Mouse (Mus musculus) forebrain, embryonic 11.5 days (tissue): ENCODE measurements at regions not wholly inside any gene's neighbourhood (a gene's known extent, or its start where the extent isn't known, plus 50 kb on each side); places are given as distances from the start of the nearest gene placed in this dataset.

Source experiments
- ATAC-seq: fragments of 200-750 bp; cut with Nextera tagmentation; replicated peaks from 2 replicates; pipeline ENCODE4 v1.8.0; 2017; ENCODE audit warnings: moderate TSS enrichment; ENCODE audit not compliant: low FRiP score
- DNase-seq: peaks from one replicate; pipeline ENCODE4 v3.0.0-alpha.2; 2017; ENCODE audit warnings: low spot score
- H3K27ac ChIP-seq: fragments of 300-500 bp; sonication (generic); 2 replicates; pipeline ENCODE4 v1.5.1; 2014; ENCODE audit warnings: low read depth, low read length
- H3K27me3 ChIP-seq: fragments of 300-500 bp; sonication (generic); 2 replicates; pipeline ENCODE4 v1.6.1; 2014; ENCODE audit warnings: mild to moderate bottlenecking, low read length, mixed read lengths; ENCODE audit not compliant: control insufficient read depth, insufficient read depth
- H3K36me3 ChIP-seq: fragments of 300-500 bp; sonication (generic); 2 replicates; pipeline ENCODE4 v1.6.1; 2014; ENCODE audit warnings: mild to moderate bottlenecking, low read length, moderate library complexity, mixed read lengths; ENCODE audit not compliant: control insufficient read depth, insufficient read depth
- H3K4me1 ChIP-seq: fragments of 300-500 bp; sonication (generic); replicated peaks from 2 replicates; pipeline ENCODE4 v1.6.1; 2014; ENCODE audit warnings: low read length, mixed read lengths; ENCODE audit not compliant: control insufficient read depth, insufficient read depth
- H3K4me2 ChIP-seq: fragments of 300-500 bp; sonication (generic); 2 replicates; pipeline ENCODE4 v1.6.1; 2014; ENCODE audit warnings: low read depth, mild to moderate bottlenecking, low read length, moderate library complexity, mixed read lengths; ENCODE audit not compliant: severe bottlenecking
- H3K4me3 ChIP-seq: fragments of 300-500 bp; sonication (generic); 2 replicates; pipeline ENCODE4 v1.5.1; 2014; ENCODE audit warnings: low read depth, low read length
- H3K9ac ChIP-seq: fragments of 300-500 bp; sonication (generic); 2 replicates; pipeline ENCODE4 v1.6.1; 2014; ENCODE audit warnings: low read length
- H3K9me3 ChIP-seq: fragments of 300-500 bp; sonication (generic); 2 replicates; pipeline ENCODE4 v1.6.1; 2016; ENCODE audit warnings: low read length, mixed read lengths; ENCODE audit not compliant: control insufficient read depth
- WGBS: fragments of 180-500 bp; shearing (Covaris S2); extraction: QIAGEN DNeasy Blood & Tissue Kit; methylation state at CpG from one replicate; pipeline ENCODE4 v1.1.7; 2014; 5-methylcytosine and 5-hydroxymethylcytosine counted together

GRCm38 (mm10) chr17:83930401-83930800 lies 82.6 kb upstream of the Haao start:
- DNase-seq (no peak), ATAC-seq (no peak)
- H3K4me1 ChIP-seq: peaks cover 5% of the 10 kb centered on the region; the same call in 1 of the 2 replicates
- WGBS: 87% methylated on average over 5 of the region's 5 CpGs
- no peaks in the 10 kb centered on the region for H3K27me3 ChIP-seq
- no peak overlapping the region for H3K4me2 ChIP-seq
- H3K36me3 ChIP-seq: no peaks in the 10 kb centered on the region
- H3K9me3 ChIP-seq: no peaks in the 10 kb centered on the region
- H3K4me3 ChIP-seq: no peak overlapping the region
- H3K27ac ChIP-seq: no peak overlapping the region
- no peak overlapping the region for H3K9ac ChIP-seq

- Histone ChIP-seq H3K27me3 (no peaks in the 10 kb centered on the region), H3K4me1 (peaks cover 5% of the 10 kb centered on the region; the same call in 1 of the 2 replicates), H3K9ac (no peak overlapping the region), H3K9me3 (no peaks in the 10 kb centered on the region), H3K36me3 (no peaks in the 10 kb centered on the region), H3K27ac (no peak overlapping the region), H3K4me3 (no peak overlapping the region), H3K4me2 (no peak overlapping the region)
- WGBS: 11% methylated on average over 6 of the region's 6 CpGs
- peak; percentile 70 for ATAC-seq
- DNase-seq: peak; percentile 68
Measured at GRCm38 (mm10) chr17:83927749-83928387, 80.1 kb upstream of the Haao start.

GRCm38 (mm10) chr17:83924259-83924922 lies 76.6 kb upstream of the Haao start:
- no peaks in the 10 kb centered on the region for H3K9me3 ChIP-seq
- H3K36me3 ChIP-seq: no peaks in the 10 kb centered on the region
- H3K27ac ChIP-seq: no peak overlapping the region
- DNase-seq (no peak), ATAC-seq (no peak)
- H3K27me3 ChIP-seq: no peaks in the 10 kb centered on the region
- H3K4me1 ChIP-seq: peaks cover 5% of the 10 kb centered on the region; the same call in 1 of the 2 replicates
- no peak overlapping the region for H3K4me3 ChIP-seq
- no peak overlapping the region for H3K4me2 ChIP-seq
- WGBS: 77% methylated on average over 16 of the region's 16 CpGs
- no peak overlapping the region for H3K9ac ChIP-seq

GRCm38 (mm10) chr17:83920894-83921293 lies 73.1 kb upstream of the Haao start:
- Histone ChIP-seq H3K9me3 (no peaks in the 10 kb centered on the region), H3K27ac (no peak overlapping the region), H3K4me2 (no peak overlapping the region), H3K4me3 (no peak overlapping the region), H3K9ac (no peak overlapping the region), H3K27me3 (no peaks in the 10 kb centered on the region), H3K4me1 (no peaks in the 10 kb centered on the region), H3K36me3 (no peaks in the 10 kb centered on the region)
- WGBS: 68% methylated on average over 8 of the region's 8 CpGs
- DNase-seq (no peak), ATAC-seq (no peak)

- H3K4me2 ChIP-seq: no peak overlapping the region
- H3K27me3 ChIP-seq: no peaks in the 10 kb centered on the region
- H3K36me3 ChIP-seq: no peaks in the 10 kb centered on the region
- no peak for DNase-seq
- WGBS: 43% methylated on average over 4 of the region's 4 CpGs
- no peaks in the 10 kb centered on the region for H3K4me1 ChIP-seq
- ATAC-seq: no peak
- H3K4me3 ChIP-seq: no peak overlapping the region
- no peak overlapping the region for H3K27ac ChIP-seq
- H3K9ac ChIP-seq: no peak overlapping the region
- no peaks in the 10 kb centered on the region for H3K9me3 ChIP-seq
Measured at GRCm38 (mm10) chr17:83920225-83920624, 72.5 kb upstream of the Haao start.

- no peaks in the 10 kb centered on the region for H3K4me1 ChIP-seq
- no peaks in the 10 kb centered on the region for H3K36me3 ChIP-seq
- no peaks in the 10 kb centered on the region for H3K9me3 ChIP-seq
- H3K4me2 ChIP-seq: no peak overlapping the region
- DNase-seq: no peak
- WGBS: 78% methylated on average over 9 of the region's 9 CpGs
- H3K27me3 ChIP-seq: no peaks in the 10 kb centered on the region
- ATAC-seq: no peak
- H3K4me3 ChIP-seq: no peak overlapping the region
- H3K27ac ChIP-seq: no peak overlapping the region
- no peak overlapping the region for H3K9ac ChIP-seq
Measured at GRCm38 (mm10) chr17:83918413-83919139, 70.8 kb upstream of the Haao start.

GRCm38 (mm10) chr17:83917781-83918180 lies 70.0 kb upstream of the Haao start:
- no peak overlapping the region for H3K27ac ChIP-seq

GRCm38 (mm10) chr17:83916684-83917166 lies 69.0 kb upstream of the Haao start:
- Histone ChIP-seq H3K4me1 (no peaks in the 10 kb centered on the region), H3K27ac (no peak overlapping the region), H3K9ac (no peak overlapping the region), H3K4me2 (no peak overlapping the region), H3K9me3 (no peaks in the 10 kb centered on the region), H3K27me3 (no peaks in the 10 kb centered on the region), H3K36me3 (no peaks in the 10 kb centered on the region), H3K4me3 (no peak overlapping the region)
- 71% methylated on average over 10 of the region's 10 CpGs for WGBS
- ATAC-seq: no peak
- DNase-seq: no peak

More at GRCm38 (mm10) chr17:83917781-83918180, 70.0 kb upstream of the Haao start:
- no peaks in the 10 kb centered on the region for H3K4me1 ChIP-seq
- ATAC-seq: no peak
- H3K4me3 ChIP-seq: no peak overlapping the region
- no peaks in the 10 kb centered on the region for H3K9me3 ChIP-seq
- no peaks in the 10 kb centered on the region for H3K36me3 ChIP-seq
- H3K9ac ChIP-seq: no peak overlapping the region
- DNase-seq: no peak
- H3K27me3 ChIP-seq: no peaks in the 10 kb centered on the region
- no peak overlapping the region for H3K4me2 ChIP-seq
- 85% methylated on average over 4 of the region's 4 CpGs for WGBS
